Mouse (Mus musculus): ENCODE measurements around the gene Clic5. TPM values are rescaled to one million over a fixed set of nuclear protein-coding genes. Genes with fewer than 3 reads are reported as not detected.

Clic5 gene
- total and polyA plus RNA-seq, 2 experiments from 2014 or later: 0.69 to 0.78 TPM

DNA sequence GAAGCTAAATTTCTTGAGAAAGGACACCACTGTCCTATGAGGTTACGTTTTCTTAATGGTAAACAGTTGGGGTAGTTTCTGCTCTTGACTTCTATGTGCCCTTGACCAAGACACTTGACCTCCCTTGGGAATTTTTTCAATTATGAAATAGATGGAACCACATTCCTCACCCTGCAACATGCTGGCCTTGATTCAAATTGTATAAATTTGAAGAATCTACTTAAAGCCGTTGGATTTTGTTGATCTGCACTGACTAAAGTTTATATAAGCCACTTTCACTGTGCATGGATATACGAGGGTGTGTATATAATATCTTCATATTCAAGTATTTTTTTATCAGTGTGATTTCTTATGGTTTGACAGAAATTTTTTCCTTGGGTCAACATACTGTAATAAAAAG is 17.2 kb downstream of the Clic5 start:
- no peak overlapping the region for H3K9ac ChIP-seq (replicated peaks; ENCODE audit: low read length)
- ATAC-seq: no peak

DNA sequence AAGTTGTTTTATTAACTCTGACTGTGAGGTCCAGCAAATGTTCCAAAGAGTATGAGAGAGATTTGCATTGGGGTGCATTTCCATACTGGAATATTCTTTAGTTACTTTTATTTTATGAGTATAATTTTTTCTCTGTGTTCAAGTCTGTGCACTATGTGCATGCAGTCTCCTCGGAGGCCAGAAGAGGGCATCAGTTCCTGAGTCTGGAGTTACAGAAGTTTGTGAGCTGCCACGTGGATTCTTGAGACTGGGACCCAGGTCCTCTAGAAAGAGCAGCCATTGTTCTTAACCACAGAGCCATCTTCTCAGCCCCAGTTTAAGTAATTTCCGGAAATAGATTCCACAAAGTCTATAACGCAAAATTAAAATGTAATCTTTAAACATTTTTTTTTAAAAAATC is 20.5 kb downstream of the Clic5 start:
- no peaks in the 10 kb centered on the region for H3K9me3 ChIP-seq (ENCODE audit: low read length)
- DNase-seq (ENCODE audit: low spot score): no peak
- H3K4me2 ChIP-seq (ENCODE audit: low read depth, low read length): no peak overlapping the region
- no peak for ATAC-seq
- H3K4me3 ChIP-seq (ENCODE audit: low read length): no peak overlapping the region
- no peak overlapping the region for H3K9ac ChIP-seq (replicated peaks; ENCODE audit: low read length)
- no peak overlapping the region for H3K27ac ChIP-seq
- H3K4me1 ChIP-seq (ENCODE audit: insufficient read depth, low read length): no peaks in the 10 kb centered on the region
- H3K36me3 ChIP-seq (ENCODE audit: insufficient read depth, low read length): no peaks in the 10 kb centered on the region
- TF ChIP-seq CTCF (IDR thresholded peaks at IDR 0.05; ENCODE audit: low read depth): peak; percentile 11; the same call in 1 of the 2 replicates
- 78% methylated on average over 4 of the region's 4 CpGs for WGBS
- no peaks in the 10 kb centered on the region for H3K27me3 ChIP-seq (ENCODE audit: insufficient read depth, low read length)

More for the DNA sequence above, 17.2 kb downstream of the Clic5 start:
- no peaks in the 10 kb centered on the region for H3K4me1 ChIP-seq (ENCODE audit: insufficient read depth, low read length)
- 87% methylated on average over 3 of the region's 3 CpGs for WGBS
- no peak overlapping the region for H3K4me3 ChIP-seq (ENCODE audit: low read length)
- H3K27me3 ChIP-seq (ENCODE audit: insufficient read depth, low read length): no peaks in the 10 kb centered on the region
- H3K9me3 ChIP-seq (ENCODE audit: low read length): no peaks in the 10 kb centered on the region
- no peak overlapping the region for H3K4me2 ChIP-seq (ENCODE audit: low read depth, low read length)
- TF ChIP-seq CTCF (IDR thresholded peaks at IDR 0.05; ENCODE audit: low read depth): no peak
- H3K36me3 ChIP-seq (ENCODE audit: insufficient read depth, low read length): no peaks in the 10 kb centered on the region
- DNase-seq (ENCODE audit: low spot score): no peak
- no peak overlapping the region for H3K27ac ChIP-seq

- H3K4me3 ChIP-seq (ENCODE audit: low read length): no peak overlapping the region
- H3K27me3 ChIP-seq (ENCODE audit: insufficient read depth, low read length): no peaks in the 10 kb centered on the region
- H3K4me1 ChIP-seq (ENCODE audit: insufficient read depth, low read length): no peaks in the 10 kb centered on the region
- no peaks in the 10 kb centered on the region for H3K9me3 ChIP-seq (ENCODE audit: low read length)
- no peak overlapping the region for H3K4me2 ChIP-seq (ENCODE audit: low read depth, low read length)
- TF ChIP-seq CTCF (IDR thresholded peaks at IDR 0.05; ENCODE audit: low read depth): no peak
- H3K9ac ChIP-seq (replicated peaks; ENCODE audit: low read length): no peak overlapping the region
- no peak for ATAC-seq
- WGBS: 91% methylated on average over 5 of the region's 5 CpGs
- DNase-seq (ENCODE audit: low spot score): no peak
- no peak overlapping the region for H3K27ac ChIP-seq
- H3K36me3 ChIP-seq (ENCODE audit: insufficient read depth, low read length): no peaks in the 10 kb centered on the region
Measured at GRCm38 (mm10) chr17:44212960-44213619, 24.7 kb downstream of the Clic5 start.

- no peaks in the 10 kb centered on the region for H3K27me3 ChIP-seq (ENCODE audit: insufficient read depth, low read length)
- H3K4me1 ChIP-seq (ENCODE audit: insufficient read depth, low read length): no peaks in the 10 kb centered on the region
- TF ChIP-seq CTCF (IDR thresholded peaks at IDR 0.05; ENCODE audit: low read depth): no peak
- no peak overlapping the region for H3K27ac ChIP-seq
- no peak overlapping the region for H3K4me2 ChIP-seq (ENCODE audit: low read depth, low read length)
- no peak overlapping the region for H3K4me3 ChIP-seq (ENCODE audit: low read length)
- no peaks in the 10 kb centered on the region for H3K36me3 ChIP-seq (ENCODE audit: insufficient read depth, low read length)
- no peak overlapping the region for H3K9ac ChIP-seq (replicated peaks; ENCODE audit: low read length)
- DNase-seq (ENCODE audit: low spot score) (no peak), ATAC-seq (no peak)
- no peaks in the 10 kb centered on the region for H3K9me3 ChIP-seq (ENCODE audit: low read length)
- WGBS: 85% methylated on average over 9 of the region's 9 CpGs
Measured at GRCm38 (mm10) chr17:44215196-44215799, 26.9 kb downstream of the Clic5 start.

GRCm38 (mm10) chr17:44217185-44217584 is 28.8 kb downstream of the Clic5 start:
- DNase-seq (ENCODE audit: low spot score) (no peak), ATAC-seq (no peak)
- H3K36me3 ChIP-seq (ENCODE audit: insufficient read depth, low read length): no peaks in the 10 kb centered on the region
- no peak for TF ChIP-seq CTCF (IDR thresholded peaks at IDR 0.05; ENCODE audit: low read depth)
- no peaks in the 10 kb centered on the region for H3K4me1 ChIP-seq (ENCODE audit: insufficient read depth, low read length)
- H3K27ac ChIP-seq: no peak overlapping the region
- no peak overlapping the region for H3K4me3 ChIP-seq (ENCODE audit: low read length)
- H3K4me2 ChIP-seq (ENCODE audit: low read depth, low read length): no peak overlapping the region
- H3K9ac ChIP-seq (replicated peaks; ENCODE audit: low read length): no peak overlapping the region
- H3K27me3 ChIP-seq (ENCODE audit: insufficient read depth, low read length): no peaks in the 10 kb centered on the region
- H3K9me3 ChIP-seq (ENCODE audit: low read length): no peaks in the 10 kb centered on the region
- WGBS: 86% methylated on average over 2 of the region's 2 CpGs

DNA sequence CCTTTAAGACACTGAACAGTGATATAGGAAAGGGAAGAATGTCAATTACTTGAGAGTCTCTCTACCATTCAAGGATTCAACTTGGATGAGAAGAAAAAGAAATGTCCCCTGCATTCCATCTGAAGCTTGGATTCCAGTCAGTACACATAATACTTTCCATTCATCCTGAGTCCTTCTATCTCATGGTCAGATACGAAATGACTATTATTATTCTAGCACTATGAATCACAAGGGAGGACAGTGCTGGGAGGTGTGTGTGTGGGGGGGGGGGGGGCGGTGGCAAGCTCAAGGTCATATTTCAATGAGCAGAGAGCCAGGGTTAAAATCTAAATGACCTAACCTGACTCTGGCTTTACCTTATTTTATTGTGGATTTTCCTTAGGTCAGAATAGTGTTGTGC is 31.6 kb downstream of the Clic5 start:
- ATAC-seq: no peak
- Histone ChIP-seq H3K9me3 (ENCODE audit: low read length) (no peaks in the 10 kb centered on the region), H3K4me1 (ENCODE audit: insufficient read depth, low read length) (no peaks in the 10 kb centered on the region), H3K27ac (no peak overlapping the region), H3K9ac (replicated peaks; ENCODE audit: low read length) (no peak overlapping the region), H3K4me3 (ENCODE audit: low read length) (no peak overlapping the region), H3K36me3 (ENCODE audit: insufficient read depth, low read length) (no peaks in the 10 kb centered on the region), H3K27me3 (ENCODE audit: insufficient read depth, low read length) (no peaks in the 10 kb centered on the region), H3K4me2 (ENCODE audit: low read depth, low read length) (no peak overlapping the region)
- no peak for TF ChIP-seq CTCF (IDR thresholded peaks at IDR 0.05; ENCODE audit: low read depth)
- WGBS: 81% methylated on average over 2 of the region's 2 CpGs
- no peak for DNase-seq (ENCODE audit: low spot score)

DNA sequence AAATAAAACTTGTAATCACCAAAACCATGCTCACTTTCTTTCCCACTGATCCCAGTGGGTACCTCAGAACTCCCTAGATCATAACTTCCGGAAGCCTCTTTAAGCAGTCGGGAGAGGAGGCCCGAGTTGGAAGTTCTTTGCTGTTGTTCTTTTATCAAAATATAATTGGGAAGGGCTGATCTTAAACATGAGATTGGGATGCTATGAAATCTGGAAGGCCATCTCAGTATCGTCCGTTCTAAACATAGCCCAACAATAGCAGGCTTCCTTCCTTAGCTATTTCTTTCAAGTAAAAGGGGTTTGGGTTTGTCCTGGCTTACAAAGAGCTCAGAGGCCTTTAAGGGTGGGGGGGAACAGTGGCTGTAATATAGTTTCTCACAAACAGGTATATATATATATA is 40.0 kb downstream of the Clic5 start:
- Histone ChIP-seq H3K27ac (no peak overlapping the region), H3K4me3 (ENCODE audit: low read length) (no peak overlapping the region), H3K9me3 (ENCODE audit: low read length) (peaks cover 3% of the 10 kb centered on the region; the same call in 1 of the 2 replicates), H3K4me1 (ENCODE audit: insufficient read depth, low read length) (no peaks in the 10 kb centered on the region), H3K36me3 (ENCODE audit: insufficient read depth, low read length) (no peaks in the 10 kb centered on the region), H3K4me2 (ENCODE audit: low read depth, low read length) (no peak overlapping the region), H3K27me3 (ENCODE audit: insufficient read depth, low read length) (no peaks in the 10 kb centered on the region), H3K9ac (replicated peaks; ENCODE audit: low read length) (no peak overlapping the region)
- no peak for TF ChIP-seq CTCF (IDR thresholded peaks at IDR 0.05; ENCODE audit: low read depth)
- no peak for ATAC-seq
- 92% methylated on average over 5 of the region's 5 CpGs for WGBS
- DNase-seq (ENCODE audit: low spot score): no peak

Data from hindbrain, postnatal 0 days (tissue).